Mouse (Mus musculus): ENCODE measurements around the gene Prkar2a.

Prkar2a gene

GRCm38 (mm10) chr9:108748600-108749183, 59.6 kb downstream of the Prkar2a start:
- in situ Hi-C loops (cut with MboI; ENCODE audit: unreplicated experiment in 2 of 2) = no loop called here

GRCm38 (mm10) chr9:108750616-108751015, 61.5 kb downstream of the Prkar2a start:
- in situ Hi-C loops (cut with MboI; ENCODE audit: unreplicated experiment in 2 of 2) = no loop called here

- in situ Hi-C loops (cut with MboI; ENCODE audit: unreplicated experiment in 2 of 2) = no loop called here
These were observed 63.2 kb downstream of the Prkar2a start for GRCm38 (mm10) chr9:108752142-108752920.

- in situ Hi-C loops (cut with MboI; ENCODE audit: unreplicated experiment in 2 of 2) = no loop called here
These were observed 64.2 kb downstream of the Prkar2a start for GRCm38 (mm10) chr9:108753326-108753725.

- in situ Hi-C loops (cut with MboI; ENCODE audit: unreplicated experiment in 2 of 2) = no loop called here
These were observed 64.9 kb downstream of the Prkar2a start for GRCm38 (mm10) chr9:108753976-108754375.

- in situ Hi-C loops (cut with MboI; ENCODE audit: unreplicated experiment in 2 of 2) = no loop called here
These were observed 65.3 kb downstream of the Prkar2a start for GRCm38 (mm10) chr9:108754423-108754822.

- in situ Hi-C loops (cut with MboI; ENCODE audit: unreplicated experiment in 2 of 2) = loop anchor here (5.0 kb wide), 2 partner anchors 50 to 65 kb away; partner anchors contain the start of gene Nckipsd (in 1 of the 2)
These were observed 68.3 kb downstream of the Prkar2a start for GRCm38 (mm10) chr9:108757406-108757805.

GRCm38 (mm10) chr9:108759121-108759520, 70.0 kb downstream of the Prkar2a start:
- in situ Hi-C loops (cut with MboI; ENCODE audit: unreplicated experiment in 2 of 2) = loop anchor here (5.0 kb wide), 2 partner anchors 48 to 63 kb away; partner anchors contain the start of gene Nckipsd (in 1 of the 2)

GRCm38 (mm10) chr9:108759805-108760204, 70.7 kb downstream of the Prkar2a start:
- in situ Hi-C loops (cut with MboI; ENCODE audit: unreplicated experiment in 2 of 2) = loop anchor here (5.0 kb wide), 2 partner anchors 47 to 62 kb away; partner anchors contain the start of gene Nckipsd (in 1 of the 2)

GRCm38 (mm10) chr9:108761561-108761960, 72.4 kb downstream of the Prkar2a start:
- in situ Hi-C loops (cut with MboI; ENCODE audit: unreplicated experiment in 2 of 2) = no loop called here

GRCm38 (mm10) chr9:108764971-108765370, 75.9 kb downstream of the Prkar2a start:
- in situ Hi-C loops (cut with MboI; ENCODE audit: unreplicated experiment in 2 of 2) = no loop called here

GRCm38 (mm10) chr9:108776614-108777013, 87.5 kb downstream of the Prkar2a start:
- in situ Hi-C loops (cut with MboI; ENCODE audit: unreplicated experiment in 2 of 2) = no loop called here

- in situ Hi-C loops (cut with MboI; ENCODE audit: unreplicated experiment in 2 of 2) = no loop called here
These were observed 88.2 kb downstream of the Prkar2a start for GRCm38 (mm10) chr9:108777276-108777675.

- in situ Hi-C loops (cut with MboI; ENCODE audit: unreplicated experiment in 2 of 2) = no loop called here
These were observed 91.8 kb downstream of the Prkar2a start for GRCm38 (mm10) chr9:108780959-108781358.

GRCm38 (mm10) chr9:108781891-108782290, 92.8 kb downstream of the Prkar2a start:
- in situ Hi-C loops (cut with MboI; ENCODE audit: unreplicated experiment in 2 of 2) = no loop called here

GRCm38 (mm10) chr9:108782836-108783547, 93.9 kb downstream of the Prkar2a start:
- in situ Hi-C loops (cut with MboI; ENCODE audit: unreplicated experiment in 2 of 2) = no loop called here

- in situ Hi-C loops (cut with MboI; ENCODE audit: unreplicated experiment in 2 of 2) = no loop called here
These were observed 94.7 kb downstream of the Prkar2a start, which contains the start of gene Ip6k2 for GRCm38 (mm10) chr9:108783548-108784463. Ip6k2 (plus strand) TSS chr9:108783796.

GRCm38 (mm10) chr9:108785416-108785815, 96.3 kb downstream of the Prkar2a start:
- in situ Hi-C loops (cut with MboI; ENCODE audit: unreplicated experiment in 2 of 2) = no loop called here

GRCm38 (mm10) chr9:108786494-108786893, 97.4 kb downstream of the Prkar2a start:
- in situ Hi-C loops (cut with MboI; ENCODE audit: unreplicated experiment in 2 of 2) = no loop called here

GRCm38 (mm10) chr9:108787080-108787479, 98.0 kb downstream of the Prkar2a start:
- in situ Hi-C loops (cut with MboI; ENCODE audit: unreplicated experiment in 2 of 2) = no loop called here

All from v-Abl transformed pro-B cells (cell line).